Mouse (Mus musculus): Measurements from ENCODE around the gene Pemt. TPM values are rescaled to one million over a fixed set of nuclear protein-coding genes. Genes with fewer than 3 reads are reported as not detected.

Gene Pemt
- polyA plus RNA-seq, 2 experiments = 5.4 to 7.2 TPM

DNA sequence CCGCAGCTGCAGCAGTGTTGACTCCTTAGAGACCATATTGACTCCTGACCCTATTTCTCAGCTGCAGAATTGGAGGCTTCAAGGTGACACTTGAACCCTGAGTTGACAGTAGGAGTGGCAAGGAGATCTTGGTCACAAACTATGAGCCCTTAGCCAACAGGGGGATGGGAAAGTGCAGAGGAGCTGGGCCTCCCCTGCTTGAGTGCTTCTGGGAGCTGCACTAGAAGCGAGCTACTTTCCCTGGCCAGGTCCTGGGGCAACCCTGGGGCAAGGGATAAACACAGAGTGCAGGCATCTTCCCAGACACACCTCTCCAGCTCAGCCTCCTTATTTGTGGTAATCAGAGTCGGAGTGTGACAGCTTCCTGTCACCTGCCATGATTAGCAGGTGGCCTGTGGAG, 83.7 kb downstream of the Pemt start:
- DNase-seq (ENCODE audit: low spot score) = no peak
- Histone ChIP-seq H3K9ac (ENCODE audit: low read depth, low read length, severe bottlenecking) (no peak overlapping the region), H3K36me3 (ENCODE audit: control insufficient read depth, insufficient read depth, low read length) (peaks cover 20% of the 10 kb centered on the region), H3K4me3 (replicated peaks; ENCODE audit: low read length) (no peak overlapping the region), H3K4me1 (ENCODE audit: control insufficient read depth, insufficient read depth, low read length) (peaks cover 17% of the 10 kb centered on the region), H3K4me2 (replicated peaks; ENCODE audit: low read depth, low read length, severe bottlenecking) (no peak overlapping the region), H3K9me3 (ENCODE audit: control insufficient read depth, low read length) (no peaks in the 10 kb centered on the region), H3K27ac (replicated peaks; ENCODE audit: low read depth, low read length) (no peak overlapping the region), H3K27me3 (ENCODE audit: control insufficient read depth, insufficient read depth, low read length) (peaks cover 26% of the 10 kb centered on the region)
- WGBS = 77% methylated on average over 3 of the region's 3 CpGs
- TF ChIP-seq POLR2A (IDR thresholded peaks at IDR 0.05; ENCODE audit: borderline replicate concordance, extremely low read depth, insufficient read depth, insufficient read length) = no peak
- ATAC-seq (ENCODE audit: low FRiP score, low read depth) = no peak

DNA sequence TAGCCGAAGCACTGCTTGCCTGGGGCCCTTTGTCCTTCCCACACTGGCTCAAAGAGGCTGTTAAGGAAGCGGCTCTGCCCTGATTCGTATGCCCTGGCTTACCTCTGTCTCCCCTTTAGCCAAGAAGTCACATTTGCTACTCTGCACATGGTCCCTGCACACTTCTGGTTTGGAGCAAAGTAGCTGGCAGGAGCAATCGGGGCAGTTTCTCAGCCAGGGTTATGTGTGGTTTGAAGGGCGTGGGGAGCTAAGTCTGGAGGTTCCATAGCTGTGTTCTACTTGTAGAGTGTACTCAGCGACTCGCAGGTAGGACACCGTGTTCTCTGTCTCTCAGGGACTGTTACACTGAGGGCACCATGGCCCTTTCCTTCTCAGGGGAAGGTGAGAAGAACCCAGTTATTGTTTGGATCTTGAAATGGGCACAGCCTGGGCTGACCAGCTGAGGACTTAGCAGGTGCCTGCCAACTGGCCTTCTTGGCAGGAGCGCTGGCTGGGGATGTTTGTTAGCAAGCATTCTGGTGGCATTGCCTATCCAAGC, 84.9 kb downstream of the Pemt start:
- H3K27ac ChIP-seq (replicated peaks; ENCODE audit: low read depth, low read length) = no peak overlapping the region
- peaks cover 26% of the 10 kb centered on the region for H3K27me3 ChIP-seq (ENCODE audit: control insufficient read depth, insufficient read depth, low read length)
- peaks cover 29% of the 10 kb centered on the region for H3K36me3 ChIP-seq (ENCODE audit: control insufficient read depth, insufficient read depth, low read length)
- no peak for TF ChIP-seq POLR2A (IDR thresholded peaks at IDR 0.05; ENCODE audit: borderline replicate concordance, extremely low read depth, insufficient read depth, insufficient read length)
- no peak overlapping the region for H3K9ac ChIP-seq (ENCODE audit: low read depth, low read length, severe bottlenecking)
- no peaks in the 10 kb centered on the region for H3K9me3 ChIP-seq (ENCODE audit: control insufficient read depth, low read length)
- 78% methylated on average over 9 of the region's 9 CpGs for WGBS
- no peak overlapping the region for H3K4me3 ChIP-seq (replicated peaks; ENCODE audit: low read length)
- no peak for ATAC-seq (ENCODE audit: low FRiP score, low read depth)
- peaks cover 17% of the 10 kb centered on the region for H3K4me1 ChIP-seq (ENCODE audit: control insufficient read depth, insufficient read depth, low read length)
- DNase-seq (ENCODE audit: low spot score) = no peak
- no peak overlapping the region for H3K4me2 ChIP-seq (replicated peaks; ENCODE audit: low read depth, low read length, severe bottlenecking)

DNA sequence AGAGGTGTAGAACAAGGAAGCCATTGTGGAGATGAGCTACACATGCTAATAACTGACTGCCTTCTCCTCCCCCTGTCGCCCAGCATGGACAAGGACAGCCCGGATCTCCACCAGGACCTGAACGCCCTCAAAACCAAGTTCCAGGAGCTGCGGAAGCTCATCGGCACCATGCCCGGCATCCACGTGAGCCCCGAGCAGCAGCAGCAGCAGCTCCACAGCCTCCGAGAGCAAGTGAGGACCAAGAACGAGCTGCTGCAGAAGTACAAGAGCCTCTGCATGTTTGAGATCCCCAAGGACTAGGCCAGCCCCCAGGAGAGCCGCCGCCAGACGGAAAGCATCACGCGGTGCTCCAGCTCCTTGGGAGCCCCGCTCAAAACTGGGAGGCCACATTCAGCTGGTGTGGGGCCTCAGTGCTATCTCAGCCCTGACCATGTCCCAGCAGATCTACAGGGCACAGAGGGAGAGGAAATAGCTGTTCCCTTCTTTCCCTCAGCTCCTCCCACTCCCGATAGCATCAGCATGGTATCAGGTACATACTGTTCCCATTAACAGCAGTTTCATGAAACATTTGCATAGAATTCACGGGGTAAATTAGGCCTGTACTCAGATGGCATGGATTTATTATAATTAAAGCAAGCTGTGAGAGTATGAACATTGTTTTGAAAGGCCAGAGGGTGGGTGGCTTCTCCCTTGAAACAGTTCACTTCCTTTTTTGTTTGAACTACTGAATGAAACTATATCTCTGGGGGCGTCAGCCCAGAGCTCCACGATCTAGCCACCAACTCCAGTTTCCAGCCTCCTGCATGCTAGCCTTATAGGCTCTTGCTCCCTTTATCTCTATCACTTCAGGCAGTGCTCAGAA, 85.6 kb downstream of the Pemt start:
- H3K4me2 ChIP-seq (replicated peaks; ENCODE audit: low read depth, low read length, severe bottlenecking) = no peak overlapping the region
- no peak for DNase-seq (ENCODE audit: low spot score)

DNA sequence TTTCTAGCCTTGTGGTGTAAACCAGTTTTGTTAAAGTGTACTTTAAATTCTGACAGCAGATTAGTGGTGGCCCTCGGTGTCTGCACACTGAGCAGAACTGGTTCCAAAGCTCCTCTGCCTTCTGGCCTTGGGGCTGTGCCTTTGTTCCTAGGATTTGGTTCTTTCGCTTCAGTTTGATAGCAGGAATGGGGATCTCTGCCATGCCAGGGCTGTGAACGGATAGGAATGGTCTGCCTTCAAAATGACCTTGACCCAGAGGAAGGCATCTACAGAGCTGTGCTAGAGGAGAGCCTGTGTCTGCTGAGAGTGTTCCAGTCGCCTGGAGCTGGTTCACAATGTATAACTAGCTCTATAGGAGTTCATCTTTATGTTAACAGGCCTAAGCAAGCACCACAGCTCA, 86.8 kb downstream of the Pemt start:
- 76% methylated on average over 4 of the region's 4 CpGs for WGBS
- ATAC-seq (ENCODE audit: low FRiP score, low read depth) = no peak
- DNase-seq (ENCODE audit: low spot score) = no peak

More for the DNA sequence above, 85.6 kb downstream of the Pemt start:
- peaks cover 26% of the 10 kb centered on the region for H3K27me3 ChIP-seq (ENCODE audit: control insufficient read depth, insufficient read depth, low read length)
- H3K36me3 ChIP-seq (ENCODE audit: control insufficient read depth, insufficient read depth, low read length) = peaks cover 34% of the 10 kb centered on the region
- 73% methylated on average over 20 of the region's 20 CpGs for WGBS
- ATAC-seq (ENCODE audit: low FRiP score, low read depth) = no peak
- no peak overlapping the region for H3K9ac ChIP-seq (ENCODE audit: low read depth, low read length, severe bottlenecking)
- no peak overlapping the region for H3K4me3 ChIP-seq (replicated peaks; ENCODE audit: low read length)
- H3K27ac ChIP-seq (replicated peaks; ENCODE audit: low read depth, low read length) = no peak overlapping the region
- peaks cover 17% of the 10 kb centered on the region for H3K4me1 ChIP-seq (ENCODE audit: control insufficient read depth, insufficient read depth, low read length)
- H3K9me3 ChIP-seq (ENCODE audit: control insufficient read depth, low read length) = no peaks in the 10 kb centered on the region
- no peak for TF ChIP-seq POLR2A (IDR thresholded peaks at IDR 0.05; ENCODE audit: borderline replicate concordance, extremely low read depth, insufficient read depth, insufficient read length)

DNA sequence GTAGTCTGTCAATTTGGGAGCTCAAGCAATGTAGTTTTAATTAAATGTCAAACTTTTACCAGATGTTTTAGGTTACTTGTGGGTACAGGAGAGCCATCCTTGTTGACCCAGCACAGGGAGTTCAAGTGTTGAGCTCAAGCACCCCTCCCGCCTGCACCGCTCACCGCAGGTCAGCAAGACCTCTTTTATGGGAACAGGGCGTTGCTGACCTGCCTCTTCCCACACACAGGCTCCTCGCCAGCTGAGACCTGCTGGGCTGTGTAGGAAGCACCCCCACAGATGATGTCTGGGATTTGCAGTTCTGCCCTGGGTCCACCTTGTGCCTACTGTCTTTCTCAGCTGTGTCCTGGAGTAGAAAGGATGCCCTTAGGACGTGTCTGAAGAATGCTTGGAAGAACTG, 89.5 kb downstream of the Pemt start:
- no peaks in the 10 kb centered on the region for H3K27me3 ChIP-seq (ENCODE audit: control insufficient read depth, insufficient read depth, low read length)
- no peak for TF ChIP-seq POLR2A (IDR thresholded peaks at IDR 0.05; ENCODE audit: borderline replicate concordance, extremely low read depth, insufficient read depth, insufficient read length)

More for the DNA sequence above, 86.8 kb downstream of the Pemt start:
- Histone ChIP-seq H3K9me3 (ENCODE audit: control insufficient read depth, low read length) (no peaks in the 10 kb centered on the region), H3K4me3 (replicated peaks; ENCODE audit: low read length) (no peak overlapping the region), H3K4me1 (ENCODE audit: control insufficient read depth, insufficient read depth, low read length) (peaks cover 10% of the 10 kb centered on the region), H3K27ac (replicated peaks; ENCODE audit: low read depth, low read length) (no peak overlapping the region), H3K27me3 (ENCODE audit: control insufficient read depth, insufficient read depth, low read length) (peaks cover 23% of the 10 kb centered on the region), H3K4me2 (replicated peaks; ENCODE audit: low read depth, low read length, severe bottlenecking) (no peak overlapping the region), H3K36me3 (ENCODE audit: control insufficient read depth, insufficient read depth, low read length) (peaks cover 37% of the 10 kb centered on the region), H3K9ac (ENCODE audit: low read depth, low read length, severe bottlenecking) (no peak overlapping the region)
- no peak for TF ChIP-seq POLR2A (IDR thresholded peaks at IDR 0.05; ENCODE audit: borderline replicate concordance, extremely low read depth, insufficient read depth, insufficient read length)

More for the DNA sequence above, 89.5 kb downstream of the Pemt start:
- H3K36me3 ChIP-seq (ENCODE audit: control insufficient read depth, insufficient read depth, low read length) = peaks cover 32% of the 10 kb centered on the region
- H3K27ac ChIP-seq (replicated peaks; ENCODE audit: low read depth, low read length) = no peak overlapping the region
- ATAC-seq (ENCODE audit: low FRiP score, low read depth) = no peak
- H3K4me1 ChIP-seq (ENCODE audit: control insufficient read depth, insufficient read depth, low read length) = no peaks in the 10 kb centered on the region; the same call in 1 of the 2 replicates
- no peaks in the 10 kb centered on the region for H3K9me3 ChIP-seq (ENCODE audit: control insufficient read depth, low read length)
- H3K4me2 ChIP-seq (replicated peaks; ENCODE audit: low read depth, low read length, severe bottlenecking) = no peak overlapping the region
- DNase-seq (ENCODE audit: low spot score) = no peak
- 65% methylated on average over 6 of the region's 6 CpGs for WGBS
- H3K9ac ChIP-seq (ENCODE audit: low read depth, low read length, severe bottlenecking) = no peak overlapping the region
- no peak overlapping the region for H3K4me3 ChIP-seq (replicated peaks; ENCODE audit: low read length)

Data from limb, embryonic 14.5 days (tissue).